Mouse (Mus musculus): ENCODE results near the gene Slc50a1. TPM values are rescaled to one million over a fixed set of nuclear protein-coding genes. Genes with fewer than 3 reads are reported as not detected.

Gene Slc50a1
- total and polyA plus RNA-seq, 3 experiments = 22.5 to 45.9 TPM; not detected in 1

DNA sequence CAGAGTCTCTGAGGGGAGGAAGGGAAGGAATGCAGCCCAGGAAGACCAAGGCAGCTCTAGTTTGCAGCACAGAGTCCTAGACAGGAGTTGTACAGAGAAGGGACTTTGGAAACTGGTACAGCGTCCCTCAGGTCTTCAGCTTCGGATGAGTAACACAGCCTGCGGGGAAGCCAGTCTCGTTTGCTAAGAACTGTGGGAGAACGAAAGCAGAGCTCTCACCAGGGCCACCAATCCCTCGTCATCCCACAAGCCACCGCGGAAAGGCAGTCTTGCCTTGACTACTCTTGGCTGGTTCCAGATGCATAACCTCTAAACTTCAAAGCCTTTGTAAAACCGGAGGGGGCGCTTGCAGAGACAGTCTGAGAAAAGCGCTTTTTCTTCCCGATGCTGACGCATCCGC is 29.1 kb upstream of the Slc50a1 start:
- H3K4me3 ChIP-seq (ENCODE audit: control insufficient read depth in 1 of 2, insufficient read depth in 1 of 2, low read depth in 2 of 2, low read length in 2 of 2) = peak overlapping the region; percentile 33 to 41
- 0 out of 2 replicates have a peak, but pooled peaks have one; percentile 29 for TF ChIP-seq TBP (IDR thresholded peaks at IDR 0.05; ENCODE audit: low read depth, low read length)
- 0 out of 2 replicates have a peak, but pooled peaks have one; percentile 34 for TF ChIP-seq UBTF (IDR thresholded peaks at IDR 0.05; ENCODE audit: borderline replicate concordance, insufficient read depth, low read depth, low read length)
- TF ChIP-seq CTCF (IDR thresholded peaks at IDR 0.05 in 2 of 3, conservative IDR thresholded peaks at IDR 0.05 in 1 of 3; ENCODE audit: control insufficient read depth in 1 of 3, insufficient read depth in 1 of 3, low read depth in 2 of 3, low read length in 3 of 3, poor library complexity in 1 of 3, severe bottlenecking in 1 of 3) = peak in 2 of 3 experiments; percentile 8 to 16; a peak in 1 of 6 replicates
- TF ChIP-seq GATA1 (IDR thresholded peaks at IDR 0.05; ENCODE audit: low read depth, low read length) = no peak
- no peak for TF ChIP-seq NRF1 (IDR thresholded peaks at IDR 0.05; ENCODE audit: insufficient read depth, low read depth, low read length, poor library complexity, severe bottlenecking)
- TF ChIP-seq KAT2A (conservative IDR thresholded peaks at IDR 0.05; ENCODE audit: low read depth, low read length) = no peak
- TF ChIP-seq MYB (IDR thresholded peaks at IDR 0.05; ENCODE audit: low read depth, low read length) = no peak
- TF ChIP-seq HCFC1 (IDR thresholded peaks at IDR 0.05; ENCODE audit: low read depth, low read length) = 0 out of 2 replicates have a peak, but pooled peaks have one; percentile 23
- TF ChIP-seq ZMIZ1 (IDR thresholded peaks at IDR 0.05; ENCODE audit: low read depth, low read length) = no peak
- TF ChIP-seq GABPA (IDR thresholded peaks at IDR 0.05; ENCODE audit: low read depth, low read length) = no peak
- no peak for TF ChIP-seq MYC (IDR thresholded peaks at IDR 0.05; ENCODE audit: low read depth, low read length)
- no peak for TF ChIP-seq TAL1 (IDR thresholded peaks at IDR 0.05; ENCODE audit: low read length)
- TF ChIP-seq SIN3A (IDR thresholded peaks at IDR 0.05; ENCODE audit: low read length) = no peak; the same call in 1 of the 2 replicates
- H3K27me3 ChIP-seq (ENCODE audit: control insufficient read depth in 1 of 2, insufficient read depth in 2 of 2, low read length in 2 of 2) = no peaks in the 10 kb centered on the region; a peak in 2 of 4 replicates

GRCm38 (mm10) chr3:89298908-89299307 is 28.5 kb upstream of the Slc50a1 start:
- peaks cover 0 to 5% of the 10 kb centered on the region in 2 experiments; a peak in 2 of 4 replicates for H3K36me3 ChIP-seq (ENCODE audit: control insufficient read depth in 1 of 2, insufficient read depth in 2 of 2, low read length in 2 of 2)
- H3K4me1 ChIP-seq (ENCODE audit: control insufficient read depth in 1 of 2, insufficient read depth in 2 of 2, low read length in 2 of 2) = peaks cover 3 to 12% of the 10 kb centered on the region in 2 experiments; a peak in 3 of 4 replicates
- TF ChIP-seq USF1 (IDR thresholded peaks at IDR 0.05; ENCODE audit: low read depth, low read length) = no peak
- TF ChIP-seq UBTF (IDR thresholded peaks at IDR 0.05; ENCODE audit: borderline replicate concordance, insufficient read depth, low read depth, low read length) = no peak
- TF ChIP-seq EP300 (IDR thresholded peaks at IDR 0.05; ENCODE audit: low read depth in 1 of 2, low read length in 2 of 2) = no peak
- no peak for TF ChIP-seq GABPA (IDR thresholded peaks at IDR 0.05; ENCODE audit: low read depth, low read length)
- no peak for TF ChIP-seq RCOR1 (IDR thresholded peaks at IDR 0.05; ENCODE audit: low read depth, low read length)
- TF ChIP-seq BHLHE40 (IDR thresholded peaks at IDR 0.05; ENCODE audit: borderline replicate concordance, low read depth, low read length) = no peak
- TF ChIP-seq RAD21 (IDR thresholded peaks at IDR 0.05; ENCODE audit: low read depth, low read length) = no peak
- TF ChIP-seq MYC (IDR thresholded peaks at IDR 0.05; ENCODE audit: low read depth, low read length) = no peak
- no peak for TF ChIP-seq SIN3A (IDR thresholded peaks at IDR 0.05; ENCODE audit: low read length)
- TF ChIP-seq TAL1 (IDR thresholded peaks at IDR 0.05; ENCODE audit: low read length) = no peak
- no peaks in the 10 kb centered on the region for H3K9me3 ChIP-seq (replicated peaks; ENCODE audit: insufficient read depth, low read length)
- no peak overlapping the region for H3K27ac ChIP-seq (ENCODE audit: control insufficient read depth, low read depth, low read length)
- H3K79me2 ChIP-seq (ENCODE audit: control insufficient read depth, insufficient read depth, low read length, poor library complexity) = no peaks in the 10 kb centered on the region
- no peaks in the 10 kb centered on the region; a peak in 2 of 4 replicates for H3K27me3 ChIP-seq (ENCODE audit: control insufficient read depth in 1 of 2, insufficient read depth in 2 of 2, low read length in 2 of 2)
- peak overlapping the region in 1 of 2 experiments; percentile 41; a peak in 1 of 4 replicates for H3K4me3 ChIP-seq (ENCODE audit: control insufficient read depth in 1 of 2, insufficient read depth in 1 of 2, low read depth in 2 of 2, low read length in 2 of 2)
- DNase-seq (ENCODE audit: low read depth, low spot score) = no peak
- no peak overlapping the region for H3K9ac ChIP-seq (ENCODE audit: control insufficient read depth, low read depth, low read length, poor library complexity, severe bottlenecking)

More for the DNA sequence above, 29.1 kb upstream of the Slc50a1 start:
- Histone ChIP-seq H3K27ac (ENCODE audit: control insufficient read depth, low read depth, low read length) (no peak overlapping the region), H3K9me3 (replicated peaks; ENCODE audit: insufficient read depth, low read length) (no peaks in the 10 kb centered on the region), H3K9ac (ENCODE audit: control insufficient read depth, low read depth, low read length, poor library complexity, severe bottlenecking) (peak overlapping the region; percentile 37), H3K4me1 (ENCODE audit: control insufficient read depth in 1 of 2, insufficient read depth in 2 of 2, low read length in 2 of 2) (peaks cover 3 to 12% of the 10 kb centered on the region in 2 experiments; a peak in 3 of 4 replicates), H3K79me2 (ENCODE audit: control insufficient read depth, insufficient read depth, low read length, poor library complexity) (no peaks in the 10 kb centered on the region), H3K36me3 (ENCODE audit: control insufficient read depth in 1 of 2, insufficient read depth in 2 of 2, low read length in 2 of 2) (peaks cover 0 to 5% of the 10 kb centered on the region in 2 experiments; a peak in 2 of 4 replicates)
- DNase-seq (ENCODE audit: low read depth, low spot score) = peak; percentile 71

Measured in MEL (cell line).